Mouse (Mus musculus) liver, postnatal 0 days (tissue): ENCODE measurements around the gene Hgd.

Experiments
- CTCF ChIP-seq: sonication (generic); IDR thresholded peaks from 2 replicates; pipeline ENCODE4 v1.5.1; 2016; ENCODE audit warnings: antibody characterized with exemption, low read depth
- EP300 ChIP-seq: IDR thresholded peaks from 2 replicates; pipeline ENCODE4 v1.6.1; 2016; ENCODE audit warnings: antibody characterized with exemption, low read depth, mild to moderate bottlenecking

DNA sequence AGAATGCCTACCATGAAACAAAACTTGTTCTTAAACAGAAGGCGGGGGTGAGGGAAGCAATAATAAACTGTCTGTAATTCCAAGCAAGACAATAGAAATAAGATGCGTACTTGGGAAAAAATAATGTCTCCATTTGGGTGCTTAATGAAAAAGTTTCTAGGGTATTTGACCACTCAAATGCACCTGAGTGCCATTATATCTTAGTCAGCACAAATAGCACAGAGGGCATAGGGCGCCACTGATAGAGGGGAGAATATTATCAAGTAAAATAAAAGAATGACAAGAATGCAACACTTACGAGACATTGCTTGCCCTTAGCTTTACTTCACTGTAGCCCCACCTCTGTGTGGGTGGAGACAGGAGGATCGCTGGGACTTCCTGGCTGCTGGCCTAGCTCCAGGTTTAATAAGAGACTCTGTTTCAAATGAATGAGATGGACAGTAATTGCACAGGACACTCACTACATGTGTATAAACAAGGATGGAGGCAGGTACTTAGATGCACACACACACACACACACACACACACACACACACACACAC lies 85.5 kb downstream of the Hgd start:
- TF ChIP-seq CTCF: no peak
- no peak for TF ChIP-seq EP300
